Mouse (Mus musculus) left cerebral cortex, adult 18-20 months (tissue): ENCODE measurements at regions not wholly inside any gene's neighbourhood (a gene's known extent, or its start where the extent isn't known, plus 50 kb on each side); places are given as distances from the start of the nearest gene placed in this dataset.

Source experiments
- DNase-seq, 2 experiments: peaks; one replicate each; pipeline ENCODE4 v3.0.0; 2021 to 2022; ENCODE audit warnings: low spot score in 2 of 2, mixed read lengths in 1 of 2

DNA sequence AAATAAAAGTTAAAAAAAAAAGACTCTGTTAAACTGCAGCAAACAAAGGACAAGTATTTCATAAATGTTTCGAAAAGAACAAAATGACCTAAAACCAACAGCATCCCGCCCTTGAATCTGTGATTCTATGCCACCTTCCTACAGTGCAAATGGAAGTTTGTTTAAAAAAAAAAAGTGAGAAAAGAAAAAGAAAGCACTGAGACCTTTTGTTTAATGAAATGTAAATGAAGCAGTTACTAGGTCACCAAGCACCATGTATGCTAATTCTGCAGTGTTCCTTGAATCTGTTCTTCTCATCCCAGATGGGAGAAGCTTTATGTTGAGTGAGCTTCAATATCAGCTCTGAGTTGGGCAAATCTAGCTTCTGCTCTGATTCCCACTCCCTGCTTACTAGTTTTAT, 64.8 kb downstream of the Dnajb9 start:
- DNase-seq, result no peak

DNA sequence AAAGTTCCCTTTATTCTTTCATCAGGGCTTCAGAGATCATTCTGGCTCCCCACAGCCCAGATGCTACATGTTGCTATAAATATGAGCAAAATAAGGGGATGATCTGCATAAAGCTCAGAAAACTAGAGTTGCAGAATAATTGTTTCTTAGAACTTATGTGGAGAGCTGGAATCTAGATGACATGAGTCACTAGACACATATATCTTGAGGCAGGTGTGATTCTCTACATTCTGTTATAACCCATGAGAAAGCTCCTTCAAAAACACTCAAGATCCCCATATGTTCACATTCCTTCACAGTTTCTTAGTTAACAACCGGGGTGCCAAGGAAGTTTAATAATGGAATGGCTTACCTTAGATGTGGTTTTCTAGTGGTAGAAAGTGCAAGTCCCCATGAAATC, 71.1 kb downstream of the Dnajb9 start:
- DNase-seq, result no peak

GRCm38 (mm10) chr12:44128874-44129273, 81.3 kb downstream of the Dnajb9 start:
- DNase-seq, result peak in 1 of 2 experiments; percentile 24

DNA sequence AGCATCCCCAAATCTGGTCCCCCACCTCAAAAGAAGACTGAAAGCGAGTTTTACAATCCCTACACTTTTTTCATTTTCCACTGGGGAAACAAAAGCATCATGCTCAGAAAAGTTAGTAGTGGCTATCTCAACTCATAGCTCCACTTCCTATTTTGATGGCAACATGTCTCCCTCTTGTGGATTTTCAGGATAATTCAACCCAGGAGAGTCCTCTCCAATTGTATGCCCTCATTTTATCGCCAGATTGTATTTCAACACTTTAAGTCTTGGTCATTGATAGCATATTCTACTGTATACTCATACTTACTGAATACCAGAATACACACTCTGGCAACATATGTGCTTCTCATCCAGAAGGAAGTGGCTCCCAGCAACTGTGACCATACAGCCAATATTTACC, 105.0 kb downstream of the Dnajb9 start:
- DNase-seq, result no peak

DNA sequence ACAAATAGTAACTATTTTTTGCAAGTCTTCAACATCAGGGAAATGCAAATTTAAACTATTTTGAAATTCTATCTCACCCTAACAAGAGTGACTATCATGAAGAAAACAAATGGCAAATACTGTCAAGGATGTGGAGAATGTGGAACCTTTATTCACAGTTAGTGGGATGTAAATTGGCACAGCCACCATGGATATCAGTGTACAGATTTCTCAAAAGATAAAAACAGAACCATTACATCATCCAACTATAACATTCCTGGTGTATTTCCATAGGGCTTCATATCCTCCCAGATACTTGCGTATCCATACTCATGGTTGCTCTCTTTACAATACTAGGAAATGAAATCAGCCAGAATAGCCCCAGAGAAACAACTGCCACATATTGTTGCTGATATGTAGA, 110.9 kb downstream of the Dnajb9 start:
- no peak for DNase-seq

DNA sequence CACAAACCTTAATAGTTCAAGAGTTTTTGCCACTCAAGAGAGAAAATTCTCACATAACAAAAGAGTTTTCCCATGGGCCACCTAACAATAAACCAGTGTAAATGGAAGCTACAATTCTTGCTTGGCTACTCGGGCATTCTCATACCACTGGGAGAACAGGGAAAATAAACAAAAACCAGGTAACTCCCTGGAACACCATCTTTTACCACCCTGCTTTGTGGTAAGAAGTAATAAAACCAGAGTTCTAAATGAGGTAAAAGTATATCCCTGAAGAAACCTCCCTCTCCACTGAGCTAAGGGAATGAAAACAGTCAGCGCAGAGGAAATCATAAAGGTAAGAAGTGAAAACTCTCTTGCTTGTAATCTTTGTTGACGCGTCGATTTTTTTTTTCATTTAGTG, 138.4 kb downstream of the Dnajb9 start:
- no peak for DNase-seq

DNA sequence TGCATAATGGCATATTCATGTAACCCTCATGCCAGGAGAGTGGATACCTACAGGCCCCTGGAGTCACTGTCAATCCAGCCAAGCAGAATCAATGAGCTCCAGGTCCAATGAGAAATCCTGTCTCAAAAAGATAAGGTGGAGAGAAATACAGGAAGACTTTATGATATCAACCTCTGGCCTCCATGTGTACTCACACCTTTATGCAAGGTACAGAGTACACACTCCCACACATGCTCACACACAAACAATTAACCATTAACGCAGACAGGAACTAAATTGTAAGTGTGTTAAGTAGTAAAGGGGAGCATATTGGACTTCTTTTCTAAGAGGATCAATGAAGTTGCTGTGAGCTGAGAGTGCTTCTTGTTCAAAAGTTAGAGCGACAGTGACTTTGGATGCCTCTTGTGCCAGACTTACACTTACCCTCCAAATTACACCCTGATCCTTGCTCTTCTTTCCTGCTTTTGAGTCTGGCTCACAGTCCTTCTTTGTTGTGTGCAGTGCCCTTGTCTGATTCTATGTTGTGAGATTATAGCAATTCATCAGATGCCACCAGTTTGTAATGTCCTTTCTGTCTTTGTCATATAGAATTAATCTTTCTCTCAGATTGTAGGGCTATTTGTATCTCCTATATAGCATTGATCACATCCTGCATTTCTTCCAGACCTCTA, 153.5 kb downstream of the Dnajb9 start:
- DNase-seq, result no peak

GRCm38 (mm10) chr12:44045806-44046205, 164.3 kb downstream of the Dnajb9 start:
- peak in 1 of 2 experiments; percentile 4 for DNase-seq

- DNase-seq, result peak in 1 of 2 experiments; percentile 3
These were observed 165.6 kb downstream of the Dnajb9 start for GRCm38 (mm10) chr12:44044388-44045105.

- no peak for DNase-seq
These were observed 203.3 kb downstream of the Dnajb9 start for GRCm38 (mm10) chr12:44006795-44007194.

GRCm38 (mm10) chr12:43983548-43983947, 226.6 kb downstream of the Dnajb9 start:
- no peak for DNase-seq

GRCm38 (mm10) chr12:43963973-43964372, 246.2 kb downstream of the Dnajb9 start:
- no peak for DNase-seq

DNA sequence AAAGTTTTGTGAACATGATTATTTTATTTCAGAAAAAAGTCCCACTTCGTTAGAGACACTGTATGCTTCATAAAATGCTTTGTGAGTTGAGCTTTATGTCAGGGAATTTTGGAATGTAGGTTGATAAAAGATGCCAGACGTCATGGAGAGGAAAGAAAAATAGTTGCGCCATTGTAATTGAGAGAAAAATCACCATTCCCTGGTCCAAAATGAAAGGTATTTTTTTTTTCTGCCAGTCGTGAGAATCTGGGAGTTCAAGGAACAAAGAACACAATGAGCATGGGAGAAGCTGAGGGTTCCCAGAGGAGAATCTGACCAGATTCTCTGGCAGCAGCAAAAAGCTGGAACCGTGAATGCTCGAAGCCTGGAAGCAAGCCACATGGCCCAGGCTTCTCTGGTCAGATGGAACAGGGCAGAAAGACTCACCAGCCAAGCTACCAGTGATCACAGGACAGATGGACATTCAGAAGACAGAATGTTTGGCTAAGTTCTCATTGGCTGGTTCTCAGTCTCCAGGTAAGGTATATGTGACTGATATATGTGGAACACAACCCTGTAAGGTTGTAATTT, 247.5 kb downstream of the Dnajb9 start:
- DNase-seq, result peak in 1 of 2 experiments; percentile 11

- no peak for DNase-seq
These were observed 285.9 kb downstream of the Dnajb9 start for GRCm38 (mm10) chr12:43924228-43924627.

DNA sequence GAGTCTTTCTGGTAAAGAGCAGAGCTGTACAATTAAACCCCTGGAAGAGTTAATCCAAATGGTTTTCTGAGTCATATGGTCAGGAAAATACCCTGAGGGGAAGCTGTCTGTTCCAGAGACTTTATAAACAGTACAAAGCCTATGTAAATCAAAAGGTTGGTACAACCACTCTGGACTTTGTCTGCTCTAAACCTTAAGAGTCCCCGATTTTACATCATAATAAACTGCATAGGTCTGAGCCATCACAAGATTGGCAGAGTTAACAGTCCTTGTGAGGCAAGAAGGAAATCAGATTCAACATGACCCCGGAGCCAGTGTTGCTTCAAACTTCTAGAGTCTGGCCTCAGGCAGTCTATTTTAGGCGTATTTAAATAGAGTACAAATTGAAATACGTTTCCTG, 289.7 kb downstream of the Dnajb9 start:
- DNase-seq, result no peak

DNA sequence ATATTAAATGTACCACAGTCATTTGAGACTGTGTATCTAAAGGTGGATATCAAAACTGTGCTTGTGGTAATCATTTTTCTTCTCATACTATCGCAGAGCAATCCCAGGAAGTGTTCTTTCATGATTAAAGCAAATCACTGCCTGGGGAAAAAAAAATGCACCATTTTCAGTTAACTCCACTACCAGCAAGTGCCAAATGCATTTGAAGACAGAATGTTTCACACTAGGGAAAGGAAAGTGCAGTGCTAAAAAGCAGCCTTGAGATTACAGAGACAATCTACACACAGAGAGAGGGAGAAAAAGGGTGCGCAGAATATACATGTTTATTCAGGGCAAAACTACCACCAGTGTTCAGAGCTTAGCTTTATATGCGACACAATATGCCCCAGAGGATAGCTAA, 291.0 kb downstream of the Dnajb9 start:
- DNase-seq, result no peak

DNA sequence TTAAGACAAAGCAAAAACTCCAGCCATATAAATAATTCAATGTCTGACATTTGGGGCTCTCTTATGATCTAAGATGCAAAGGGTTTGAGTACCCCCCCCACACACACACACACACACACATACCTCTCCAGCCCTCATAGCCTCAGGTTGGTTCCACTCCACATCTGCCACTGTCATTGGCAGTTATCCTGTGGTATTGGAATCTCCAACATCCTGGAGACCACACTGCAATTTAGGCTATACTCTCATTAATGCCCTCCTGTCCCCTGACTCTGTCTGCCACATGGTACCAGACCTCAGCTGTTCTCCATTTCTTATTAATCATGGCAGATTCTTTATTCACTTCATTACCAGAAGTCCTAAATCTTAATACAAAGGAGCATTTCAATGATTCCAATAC, 293.3 kb downstream of the Dnajb9 start:
- no peak for DNase-seq

DNA sequence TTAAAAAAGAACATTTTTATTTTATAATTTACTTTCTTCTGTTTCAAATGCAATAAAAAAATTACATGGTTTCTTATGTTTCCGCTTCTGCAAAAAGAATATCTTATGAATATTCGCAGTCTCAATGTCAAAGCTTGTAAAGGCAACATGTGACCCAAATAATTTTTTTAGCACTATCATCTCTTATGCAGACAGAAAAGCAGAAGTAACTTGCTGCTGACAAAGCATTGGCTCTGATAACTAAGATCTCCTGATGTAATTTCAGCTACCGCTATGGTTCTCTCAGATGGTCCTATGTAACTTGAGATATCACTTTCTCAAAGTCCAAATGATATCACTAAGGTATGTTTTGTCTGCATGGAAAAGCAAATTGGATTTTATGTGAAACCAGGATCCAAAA, 310.9 kb downstream of the Dnajb9 start:
- DNase-seq, result no peak

GRCm38 (mm10) chr12:43885596-43885995, 324.5 kb downstream of the Dnajb9 start:
- no peak for DNase-seq

DNA sequence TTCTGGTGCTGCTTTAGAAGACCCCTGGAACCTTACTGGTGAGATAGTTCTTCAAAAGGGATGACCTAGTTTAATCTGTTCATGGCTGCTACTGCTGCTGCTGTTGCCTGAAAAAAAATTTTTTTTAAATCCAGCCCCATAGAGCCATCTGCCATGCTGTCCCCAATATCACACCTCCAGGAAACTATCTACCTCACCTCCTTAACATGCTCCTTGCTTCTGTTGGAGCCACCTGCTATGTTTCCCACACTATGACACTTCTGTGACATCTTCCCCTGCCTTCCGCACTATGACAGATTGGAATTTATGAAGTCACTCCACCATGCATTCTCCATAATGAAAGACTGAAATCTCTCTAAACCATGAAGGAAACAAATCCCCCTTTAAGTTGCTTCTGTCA, 349.6 kb downstream of the Dnajb9 start:
- peak; percentile 19 to 23 for DNase-seq

- no peak for DNase-seq
These were observed 353.8 kb downstream of the Dnajb9 start for GRCm38 (mm10) chr12:43856370-43856769.

GRCm38 (mm10) chr12:43852246-43852645, 357.9 kb downstream of the Dnajb9 start:
- no peak for DNase-seq
